Mouse (Mus musculus): ENCODE data around the gene Trh.

Trh gene

GRCm38 (mm10) chr6:92241178-92241906 lies 3.1 kb downstream of the Trh start:
- TF ChIP-seq GATA4 (IDR thresholded peaks at IDR 0.05; ENCODE audit: insufficient replicate concordance, low read length) = no peak

GRCm38 (mm10) chr6:92235036-92235435 lies 9.4 kb downstream of the Trh start:
- no peak for TF ChIP-seq GATA4 (IDR thresholded peaks at IDR 0.05; ENCODE audit: insufficient replicate concordance, low read length)

GRCm38 (mm10) chr6:92231762-92232161 lies 12.7 kb downstream of the Trh start:
- TF ChIP-seq GATA4 (IDR thresholded peaks at IDR 0.05; ENCODE audit: insufficient replicate concordance, low read length) = no peak

GRCm38 (mm10) chr6:92231356-92231755 lies 13.1 kb downstream of the Trh start:
- no peak for TF ChIP-seq GATA4 (IDR thresholded peaks at IDR 0.05; ENCODE audit: insufficient replicate concordance, low read length)

GRCm38 (mm10) chr6:92229586-92229985 lies 14.9 kb downstream of the Trh start:
- TF ChIP-seq GATA4 (IDR thresholded peaks at IDR 0.05; ENCODE audit: insufficient replicate concordance, low read length) = no peak

- no peak for TF ChIP-seq GATA4 (IDR thresholded peaks at IDR 0.05; ENCODE audit: insufficient replicate concordance, low read length)
These were observed 15.3 kb downstream of the Trh start for GRCm38 (mm10) chr6:92229103-92229502.

GRCm38 (mm10) chr6:92224981-92225380 lies 19.5 kb downstream of the Trh start:
- TF ChIP-seq GATA4 (IDR thresholded peaks at IDR 0.05; ENCODE audit: insufficient replicate concordance, low read length) = no peak

GRCm38 (mm10) chr6:92222021-92222420 lies 22.4 kb downstream of the Trh start:
- no peak for TF ChIP-seq GATA4 (IDR thresholded peaks at IDR 0.05; ENCODE audit: insufficient replicate concordance, low read length)

- no peak for TF ChIP-seq GATA4 (IDR thresholded peaks at IDR 0.05; ENCODE audit: insufficient replicate concordance, low read length)
These were observed 22.8 kb downstream of the Trh start for GRCm38 (mm10) chr6:92221604-92222003.

- TF ChIP-seq GATA4 (IDR thresholded peaks at IDR 0.05; ENCODE audit: insufficient replicate concordance, low read length) = no peak
These were observed 25.0 kb downstream of the Trh start for GRCm38 (mm10) chr6:92219445-92219844.

- TF ChIP-seq GATA4 (IDR thresholded peaks at IDR 0.05; ENCODE audit: insufficient replicate concordance, low read length) = peak; percentile 57; the same call in 1 of the 2 replicates
These were observed 29.5 kb downstream of the Trh start, which contains the start of gene Rbsn for GRCm38 (mm10) chr6:92214773-92215449. Rbsn (minus strand) TSS chr6:92214925.

- TF ChIP-seq GATA4 (IDR thresholded peaks at IDR 0.05; ENCODE audit: insufficient replicate concordance, low read length) = no peak
These were observed 30.2 kb downstream of the Trh start for GRCm38 (mm10) chr6:92214055-92214772.

- TF ChIP-seq GATA4 (IDR thresholded peaks at IDR 0.05; ENCODE audit: insufficient replicate concordance, low read length) = no peak
These were observed 45.0 kb downstream of the Trh start for GRCm38 (mm10) chr6:92199414-92199813.

Data from liver, adult (tissue).